Mouse (Mus musculus) ovary, adult 18-20 months (tissue): ENCODE results near the gene Ucp2.

Source experiments
- DNase-seq: peaks from one replicate; pipeline ENCODE4 v3.0.0; 2022; ENCODE audit warnings: low spot score, mixed read lengths

The Ucp2 gene

GRCm38 (mm10) chr7:100493117-100493483, at the start of gene Ucp2:
Ucp2 (plus strand) TSS chr7:100493337.
- DNase-seq, result peak; percentile 81

GRCm38 (mm10) chr7:100443728-100444127, 49.4 kb upstream of the Ucp2 start:
- no peak for DNase-seq

- DNase-seq, result no peak
Observed at GRCm38 (mm10) chr7:100446271-100446670, 46.9 kb upstream of the Ucp2 start.

GRCm38 (mm10) chr7:100448530-100448929, 44.6 kb upstream of the Ucp2 start:
- DNase-seq, result no peak

- no peak for DNase-seq
Observed at GRCm38 (mm10) chr7:100448985-100449384, 44.2 kb upstream of the Ucp2 start.

GRCm38 (mm10) chr7:100458153-100458552, 35.0 kb upstream of the Ucp2 start:
- no peak for DNase-seq

GRCm38 (mm10) chr7:100459862-100460261, 33.3 kb upstream of the Ucp2 start:
- DNase-seq, result no peak

GRCm38 (mm10) chr7:100461621-100462151, 31.5 kb upstream of the Ucp2 start:
- peak; percentile 47 for DNase-seq

- DNase-seq, result peak; percentile 39
Observed at GRCm38 (mm10) chr7:100463194-100463593, 29.9 kb upstream of the Ucp2 start.

GRCm38 (mm10) chr7:100463757-100464156, 29.4 kb upstream of the Ucp2 start:
- no peak for DNase-seq

- no peak for DNase-seq
Observed at GRCm38 (mm10) chr7:100464248-100464647, 28.9 kb upstream of the Ucp2 start.

GRCm38 (mm10) chr7:100465248-100465647, 27.9 kb upstream of the Ucp2 start:
- no peak for DNase-seq

GRCm38 (mm10) chr7:100465656-100466309, 27.4 kb upstream of the Ucp2 start:
- DNase-seq, result peak; percentile 88

- DNase-seq, result no peak
Observed at GRCm38 (mm10) chr7:100466781-100467510, 26.2 kb upstream of the Ucp2 start.

GRCm38 (mm10) chr7:100468761-100469160, 24.4 kb upstream of the Ucp2 start:
- DNase-seq, result no peak

- no peak for DNase-seq
Observed at GRCm38 (mm10) chr7:100469502-100469901, 23.6 kb upstream of the Ucp2 start.

- no peak for DNase-seq
Observed at GRCm38 (mm10) chr7:100470796-100471406, 22.2 kb upstream of the Ucp2 start.

GRCm38 (mm10) chr7:100471407-100471797, 21.7 kb upstream of the Ucp2 start:
- no peak for DNase-seq

GRCm38 (mm10) chr7:100472777-100473176, 20.4 kb upstream of the Ucp2 start, which contains the start of gene Ucp3:
Ucp3 (plus strand) TSS chr7:100472990.
- no peak for DNase-seq

- no peak for DNase-seq
Observed at GRCm38 (mm10) chr7:100473846-100474454, 19.2 kb upstream of the Ucp2 start.

- peak; percentile 62 for DNase-seq
Observed at GRCm38 (mm10) chr7:100474680-100475079, 18.5 kb upstream of the Ucp2 start.

GRCm38 (mm10) chr7:100479100-100479822, 13.9 kb upstream of the Ucp2 start:
- no peak for DNase-seq
